Mouse (Mus musculus) liver, embryonic 14.5 days (tissue): Measurements from ENCODE around the gene Rabgap1l.

Experiments used
- CTCF ChIP-seq: IDR thresholded peaks from 2 replicates; pipeline ENCODE4 v1.5.1; 2016; ENCODE audit warnings: antibody characterized with exemption, low read depth, control low read depth
- EP300 ChIP-seq: IDR thresholded peaks from 2 replicates; pipeline ENCODE4 v1.6.1; 2016; ENCODE audit warnings: antibody characterized with exemption, low read depth

DNA sequence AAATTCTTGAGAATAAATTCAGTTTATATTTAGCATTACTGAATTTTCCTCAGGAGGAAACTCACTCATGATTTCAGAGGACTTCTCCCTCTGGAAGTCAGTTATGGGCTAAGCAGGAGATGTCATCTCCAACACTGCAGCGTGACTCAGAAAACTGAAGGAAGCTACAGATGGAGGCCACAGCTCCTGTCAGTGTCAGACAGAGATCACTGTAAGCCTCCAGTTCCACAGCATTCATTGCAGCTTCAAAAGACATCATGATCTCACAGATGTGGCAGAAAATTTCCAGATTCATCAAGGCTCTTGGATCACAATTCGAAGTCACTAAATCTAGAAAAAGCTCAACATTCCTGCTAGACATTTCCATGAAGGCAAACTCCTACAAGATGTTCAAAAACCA is 555.0 kb downstream of the Rabgap1l start:
- TF ChIP-seq EP300 (no peak), CTCF (no peak)
